Mouse (Mus musculus) heart, adult 8-10 months (tissue): ENCODE measurements around the gene Gm42906. TPM values are rescaled to one million over a fixed set of nuclear protein-coding genes. Genes with fewer than 3 reads are reported as not detected.

Experiments
- DNase-seq: peaks from one replicate; pipeline ENCODE4 v3.0.0; 2022; ENCODE audit warnings: low spot score
- total RNA-seq, 4 experiments: library from RNA; stranded (reverse); gene quantifications; 2 replicates each; pipeline ENCODE4 v1.2.4; 2022

Gm42906 gene
- total RNA-seq, 4 experiments from 2014 or later: 3.1 to 9.9 (median 9.5) TPM; not detected in 1

DNA sequence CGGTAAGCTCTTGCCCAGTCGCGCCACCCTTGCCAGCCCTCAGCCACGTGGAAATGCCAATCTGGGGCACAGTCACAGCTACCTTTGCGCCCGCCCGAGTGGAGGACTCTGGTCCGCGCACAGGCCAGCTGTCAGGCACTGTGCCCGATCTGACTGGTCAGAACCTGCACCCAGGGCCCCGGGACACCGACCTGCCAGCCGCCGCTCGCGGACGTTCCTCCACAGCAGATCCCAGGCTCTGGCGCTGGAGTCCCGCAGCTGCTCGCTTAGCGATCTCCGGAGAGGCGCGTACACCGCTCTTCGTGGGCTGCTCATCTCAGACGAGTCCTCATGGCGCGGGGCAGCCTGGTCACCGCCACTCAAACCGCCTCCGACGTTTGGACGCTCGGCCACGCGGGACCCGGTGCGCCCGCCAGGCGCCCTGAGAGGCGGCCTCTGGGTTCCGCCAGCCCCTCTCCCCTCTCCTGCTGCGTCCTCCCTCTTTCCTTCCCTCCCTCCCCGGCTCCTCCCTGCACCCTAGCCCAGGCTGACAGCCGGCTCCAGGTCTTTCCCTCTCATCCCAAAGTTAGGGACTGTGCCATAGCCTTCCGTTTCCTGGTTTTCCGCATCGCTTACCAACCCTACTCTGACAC is 194.4 kb downstream of the Gm42906 start, which contains the start of gene Stard13:
Gene Stard13 (minus strand): TSS at position 437 of the 632 bp plus-strand sequence.
- peak; percentile 23 for DNase-seq

DNA sequence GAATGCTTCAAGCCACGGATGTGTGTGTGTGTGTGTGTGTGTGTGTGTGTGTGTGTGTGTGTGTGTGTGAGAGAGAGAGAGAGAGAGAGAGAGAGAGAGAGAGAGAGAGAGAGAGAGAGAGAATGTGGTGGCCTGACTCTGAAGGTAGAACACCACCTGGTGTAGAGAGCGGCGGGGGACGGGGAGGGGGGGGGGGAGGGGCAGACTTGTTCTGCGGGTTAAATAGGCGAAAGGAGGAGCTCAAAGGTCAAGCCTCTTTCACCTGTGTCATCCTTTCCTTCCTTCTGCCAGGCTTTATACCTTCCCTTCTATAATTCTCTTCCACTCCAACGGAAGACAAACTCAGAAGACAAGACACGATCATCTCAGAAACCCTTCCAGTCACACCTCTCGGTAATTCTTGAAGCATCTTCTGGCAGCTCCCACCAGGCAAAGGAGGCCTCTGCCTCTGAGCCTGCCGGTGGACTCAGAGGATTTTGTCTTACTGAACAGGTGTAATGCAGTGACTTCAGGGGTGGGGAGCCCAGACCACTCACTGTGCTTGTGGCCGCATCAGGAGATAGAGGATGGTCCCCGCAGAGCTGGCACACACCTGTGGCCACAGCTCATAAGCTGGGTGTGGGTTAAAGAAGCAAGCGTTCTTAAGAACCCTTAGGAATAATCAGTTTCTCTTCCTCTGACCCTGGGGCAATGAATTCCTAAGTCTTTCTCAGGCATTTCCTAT is 195.2 kb downstream of the Gm42906 start:
- DNase-seq: no peak

DNA sequence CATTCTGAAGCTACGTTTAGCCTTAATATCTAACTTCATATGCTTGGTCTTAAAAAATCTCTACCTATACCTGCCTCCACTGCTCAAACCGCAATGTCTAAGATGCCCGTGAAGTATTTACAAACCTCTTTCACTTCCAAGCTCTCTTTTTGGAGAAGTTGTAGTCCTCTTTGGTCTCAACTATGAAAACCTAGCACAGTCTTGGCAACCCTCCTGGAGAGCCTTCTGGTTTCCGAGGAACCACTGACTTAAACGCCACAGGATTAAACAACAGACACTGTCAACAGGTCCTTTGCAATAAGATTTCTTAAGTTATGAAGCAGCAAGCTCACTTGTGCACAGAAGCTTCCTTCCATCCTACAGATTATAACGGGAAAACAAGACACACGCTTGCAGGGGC is 196.1 kb downstream of the Gm42906 start:
- DNase-seq: no peak

DNA sequence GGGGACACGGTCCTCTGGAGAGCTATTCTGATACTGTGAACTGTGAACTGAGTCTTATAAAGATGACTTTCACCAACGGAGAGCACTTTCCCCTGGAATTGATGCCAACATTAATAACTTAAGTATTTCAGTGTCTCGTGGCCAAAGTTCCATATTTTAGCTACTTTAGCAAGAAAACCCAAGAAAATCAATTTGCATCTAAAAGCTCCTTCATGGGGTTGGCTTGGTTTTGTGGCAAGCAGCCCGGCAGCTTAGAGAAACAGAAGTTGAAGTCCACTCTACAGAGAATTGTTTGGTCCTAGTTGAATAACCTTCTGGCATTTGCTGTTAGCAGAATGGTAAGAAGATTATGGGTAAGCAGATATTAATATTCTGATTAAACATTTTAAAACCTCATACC is 196.6 kb downstream of the Gm42906 start:
- no peak for DNase-seq

DNA sequence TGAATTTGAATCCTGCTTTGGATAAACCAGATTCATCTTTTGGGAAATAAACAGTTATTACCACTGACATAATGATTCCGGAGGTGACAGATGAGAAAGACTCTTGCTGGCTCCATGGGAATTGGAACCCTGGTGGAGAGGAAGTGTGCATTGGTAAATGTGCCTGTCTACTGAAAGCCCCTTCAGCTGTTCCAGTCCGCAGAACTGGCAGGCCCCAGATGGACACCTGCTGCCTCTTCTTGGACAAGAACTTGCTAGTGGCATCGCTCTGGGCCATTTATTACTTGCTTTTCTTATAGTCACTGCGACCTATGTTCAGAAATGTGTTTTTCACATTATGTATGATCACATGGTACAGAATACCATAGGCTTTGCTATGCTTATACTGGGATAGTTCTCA is 197.5 kb downstream of the Gm42906 start:
- no peak for DNase-seq

DNA sequence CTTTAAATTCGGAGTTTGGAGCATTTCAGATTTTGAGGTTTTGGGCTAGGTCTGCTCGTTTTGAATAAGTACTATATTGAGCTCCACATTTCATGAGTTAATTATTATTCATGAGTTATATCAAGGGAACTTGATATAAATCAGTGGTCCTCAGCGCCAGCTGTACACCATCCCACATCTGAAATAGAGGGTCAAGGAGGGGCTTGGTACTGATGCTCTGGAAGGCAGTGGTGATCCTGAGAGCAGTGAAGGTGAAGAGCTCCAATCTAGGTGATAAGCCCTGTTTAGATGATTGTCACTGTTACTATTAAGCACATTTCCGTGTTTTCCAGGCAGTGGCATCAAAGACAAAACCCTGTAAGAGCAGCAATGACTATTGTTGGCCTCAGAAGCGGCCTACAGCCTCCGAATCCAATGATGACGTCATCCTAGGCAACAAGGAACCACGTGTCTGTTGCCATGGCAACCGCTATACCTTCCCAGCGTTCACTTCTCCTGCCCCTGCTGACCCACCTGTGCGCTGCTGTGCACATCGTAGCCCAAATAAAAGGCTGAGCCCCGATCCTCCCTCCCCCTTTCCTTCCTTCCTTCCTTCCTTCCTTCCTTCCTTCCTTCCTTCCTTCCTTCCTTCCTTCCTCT is 199.5 kb downstream of the Gm42906 start:
- DNase-seq: no peak

DNA sequence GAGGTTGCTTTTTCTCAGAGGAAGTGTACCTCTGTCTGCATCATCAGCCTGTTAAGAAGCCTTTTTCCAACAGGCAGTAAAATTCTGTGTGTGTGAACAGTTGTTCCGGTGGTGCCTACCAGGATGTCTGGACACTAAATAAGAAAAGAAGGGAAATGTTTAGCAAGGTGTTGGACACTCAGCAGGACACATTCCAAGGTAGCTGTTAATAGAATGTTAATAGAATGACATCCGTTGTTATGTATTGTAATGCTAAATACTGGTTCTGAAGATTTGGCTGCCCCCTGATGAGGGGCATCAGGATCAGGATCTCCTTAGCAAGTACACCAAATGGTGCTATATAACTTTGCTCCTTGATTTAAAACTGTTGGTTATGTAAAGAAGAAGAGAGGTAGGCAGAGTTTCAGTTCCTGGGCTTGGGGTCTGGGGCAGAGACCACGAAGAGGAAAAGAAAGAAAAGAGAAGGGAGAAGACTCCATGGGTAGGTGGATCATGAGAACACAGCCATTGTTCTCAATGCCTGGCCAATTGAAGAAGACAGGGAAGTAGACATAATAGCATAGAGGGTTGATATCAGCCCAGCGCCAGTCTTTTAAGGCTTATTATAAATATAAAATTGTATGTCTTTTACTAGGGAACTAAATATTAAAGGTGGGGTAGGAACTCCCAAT is 204.1 kb downstream of the Gm42906 start:
- no peak for DNase-seq

DNA sequence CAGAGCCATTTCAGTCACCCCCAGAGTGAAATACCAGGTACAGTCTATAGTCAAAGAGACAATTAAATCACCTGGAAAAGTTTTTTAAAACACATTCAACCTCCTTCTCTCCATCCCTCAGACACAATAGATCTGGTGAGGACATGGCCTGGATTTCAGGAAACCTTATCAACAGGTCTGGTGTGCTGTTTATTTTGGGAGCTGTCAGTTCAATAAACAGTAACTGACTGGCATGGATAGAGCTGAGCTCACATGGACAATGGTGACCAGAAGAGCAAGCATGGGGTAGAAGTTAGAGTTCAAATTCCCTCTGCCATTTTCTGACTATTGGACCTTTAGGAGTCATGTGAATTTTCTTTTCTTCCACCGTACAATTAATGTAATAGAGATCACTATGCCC is 205.2 kb downstream of the Gm42906 start:
- DNase-seq: no peak

DNA sequence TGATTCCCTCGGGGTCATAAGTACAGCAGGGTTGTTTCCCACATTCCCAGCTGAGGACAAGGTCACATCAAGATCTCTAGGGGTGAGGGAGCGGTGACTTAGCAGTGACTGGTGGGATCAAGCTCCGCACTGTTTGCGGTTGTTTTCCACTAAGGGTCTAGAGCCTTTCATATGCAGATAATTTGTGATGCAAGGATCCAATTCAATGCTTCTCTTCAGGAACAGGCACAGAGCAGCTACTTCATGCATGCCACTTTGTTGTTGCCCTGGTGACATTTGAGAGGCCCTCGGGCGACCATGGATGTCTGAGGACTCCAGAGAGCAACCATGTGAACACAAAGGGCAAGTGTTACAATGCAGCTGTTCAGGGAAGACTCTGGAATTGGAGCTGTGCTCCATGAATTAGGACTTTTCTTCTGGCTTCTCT is 209.3 kb downstream of the Gm42906 start:
- no peak for DNase-seq

DNA sequence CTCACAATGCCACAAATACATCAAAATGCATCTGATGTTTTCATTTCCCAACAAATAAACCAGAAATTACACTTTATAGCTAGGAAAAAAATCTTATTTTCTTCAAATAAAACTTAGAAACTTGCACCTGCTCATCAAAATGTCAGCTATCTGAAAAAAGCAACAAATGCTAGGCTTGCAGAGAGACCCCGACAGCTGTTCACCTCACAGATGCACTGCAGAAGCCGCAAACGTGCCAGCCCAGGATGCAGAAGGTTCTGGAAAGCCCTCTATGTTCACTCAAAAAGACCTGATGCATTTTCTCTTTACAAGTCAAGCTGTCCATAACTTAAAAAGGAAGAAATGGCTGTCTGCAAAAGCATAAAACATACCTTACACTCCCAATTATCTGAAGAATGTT is 214.9 kb downstream of the Gm42906 start:
- no peak for DNase-seq

DNA sequence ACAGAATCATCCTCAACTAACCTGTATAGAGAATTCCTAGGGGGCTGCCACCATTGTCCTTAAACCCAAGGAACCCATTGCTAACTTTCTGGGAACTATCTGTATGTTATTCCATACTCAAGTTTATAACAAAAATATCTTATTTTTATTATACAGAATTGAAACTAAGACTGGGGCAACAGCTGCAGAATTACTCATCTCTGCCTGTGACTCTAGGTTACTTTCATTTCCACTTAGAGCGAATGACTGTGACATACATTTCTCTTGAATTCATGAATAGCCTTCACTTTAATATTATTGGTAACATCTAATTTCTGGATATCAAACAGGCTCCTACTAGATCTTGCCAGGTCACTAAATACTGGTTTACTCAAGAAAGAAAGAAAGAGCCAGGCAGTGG is 217.1 kb downstream of the Gm42906 start:
- no peak for DNase-seq

DNA sequence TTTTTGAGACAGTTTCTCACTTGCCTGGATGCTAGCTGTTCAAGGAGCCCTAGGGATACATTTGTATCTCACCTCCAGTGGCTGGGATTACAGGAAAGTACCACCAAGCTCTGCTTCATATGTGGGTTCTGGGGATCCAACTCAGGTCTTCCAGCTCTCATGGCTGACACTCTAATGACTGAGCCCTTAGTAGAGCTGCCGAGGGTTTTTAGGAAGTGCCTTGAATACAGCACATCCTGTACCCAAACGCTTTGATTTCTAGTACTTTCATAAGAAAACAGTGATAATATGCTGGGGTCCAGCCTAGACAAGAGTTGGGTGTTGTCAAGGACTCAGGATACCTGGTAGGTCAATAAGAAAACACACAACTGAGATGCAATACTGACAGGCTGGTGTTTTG is 217.9 kb downstream of the Gm42906 start:
- no peak for DNase-seq

DNA sequence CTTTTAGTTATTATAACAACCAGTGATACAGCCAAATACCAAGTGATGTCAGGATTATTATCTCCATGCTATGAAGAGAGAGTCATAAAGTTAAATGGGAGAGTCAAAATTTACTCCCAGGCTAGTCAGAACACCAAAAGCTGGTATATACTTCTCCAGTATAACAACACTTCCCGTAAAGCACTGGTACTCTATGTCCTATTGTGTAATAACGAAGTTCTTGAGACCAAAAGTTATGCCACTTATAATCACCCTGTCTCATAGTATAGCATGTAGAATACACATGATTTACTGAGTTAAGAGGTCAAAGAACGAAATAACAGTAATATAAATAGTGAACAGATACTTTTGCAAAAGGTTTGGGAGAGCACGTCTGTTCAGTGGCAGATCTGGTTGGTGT is 222.9 kb downstream of the Gm42906 start:
- DNase-seq: no peak

DNA sequence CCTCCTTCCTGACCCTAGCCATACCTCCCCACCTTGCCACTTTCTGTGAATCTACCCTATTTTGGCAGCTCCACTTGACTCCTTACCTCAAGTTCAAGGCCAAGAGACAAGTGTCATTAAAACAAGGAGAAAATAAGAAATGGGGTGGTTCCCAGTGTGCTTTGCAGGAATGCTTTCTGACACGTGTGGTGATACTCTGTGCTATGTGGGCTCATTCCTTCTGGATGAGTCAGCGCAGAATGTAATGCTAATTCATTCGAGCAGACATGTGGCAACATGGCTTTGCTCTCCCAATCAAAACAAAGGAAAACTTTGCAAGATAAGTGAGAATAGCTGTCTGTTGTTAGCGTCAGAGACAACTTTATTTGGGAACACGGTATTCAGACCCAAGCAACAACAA is 225.0 kb downstream of the Gm42906 start:
- DNase-seq: no peak

DNA sequence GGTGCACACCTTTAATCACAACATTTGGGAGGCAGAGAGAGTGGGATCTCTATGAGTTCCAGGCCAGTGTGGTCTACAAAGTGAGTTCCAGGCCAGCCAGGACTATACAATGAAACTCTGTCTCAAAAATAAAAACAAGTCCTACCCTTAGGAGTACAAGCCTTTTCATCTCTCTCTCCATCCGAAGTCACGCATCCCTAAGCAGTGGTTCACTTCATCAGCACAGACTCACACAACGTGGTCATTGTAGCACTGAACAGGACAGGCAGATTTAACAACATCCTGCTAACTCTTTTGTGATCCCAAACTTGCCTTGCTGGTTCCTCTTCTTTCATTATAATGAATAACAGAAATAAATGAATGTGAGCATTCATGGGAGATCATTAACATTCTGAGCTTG is 226.7 kb downstream of the Gm42906 start:
- no peak for DNase-seq

DNA sequence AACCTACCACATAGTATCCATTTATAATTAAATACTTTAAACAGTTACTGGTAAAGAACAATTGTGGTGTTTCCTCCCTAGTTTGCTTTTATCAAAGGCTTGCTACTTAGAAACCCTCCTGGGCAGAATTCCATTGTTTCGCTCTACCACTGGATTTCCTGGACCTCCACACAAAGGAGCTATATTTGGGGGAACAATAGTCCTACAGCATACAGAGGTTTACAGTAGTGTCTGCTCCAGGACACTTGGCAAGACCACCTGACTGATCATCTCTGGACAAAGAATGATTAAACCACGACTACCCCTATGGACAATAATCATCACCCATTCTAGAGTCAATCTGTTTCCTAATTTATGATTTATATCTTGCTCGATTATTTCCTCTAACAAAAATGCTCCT is 228.7 kb downstream of the Gm42906 start:
- no peak for DNase-seq

DNA sequence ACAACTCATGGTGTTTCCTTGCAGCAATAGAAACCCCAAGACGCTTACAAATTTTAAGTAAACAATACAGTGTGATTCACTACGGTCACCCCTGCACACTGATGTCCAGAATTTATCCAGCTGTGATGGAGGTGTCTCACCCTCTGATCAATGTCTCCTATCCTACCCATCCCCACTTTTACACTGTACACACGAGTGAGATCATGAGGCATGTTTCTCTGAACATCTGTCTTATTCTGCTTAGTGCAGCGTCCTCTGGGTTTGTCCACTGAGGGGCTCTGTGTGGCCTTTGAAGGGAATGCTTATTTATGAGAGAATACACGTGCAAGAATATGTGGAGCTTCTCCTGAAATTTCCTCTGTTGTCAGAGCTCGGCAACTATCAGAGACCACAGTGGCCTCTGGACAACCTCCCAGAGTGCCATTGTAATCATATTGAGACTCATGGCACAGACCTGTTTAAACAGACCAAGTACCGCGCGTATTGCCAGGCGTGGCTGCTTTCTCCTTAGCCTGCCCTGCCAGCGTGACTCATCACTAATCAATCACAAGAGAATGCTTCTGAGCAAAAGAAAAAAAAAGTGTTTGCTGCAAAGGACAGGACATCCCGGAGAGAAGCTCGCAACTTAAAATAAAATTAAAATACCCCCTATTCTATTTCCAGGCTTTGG is 231.2 kb downstream of the Gm42906 start:
- no peak for DNase-seq

DNA sequence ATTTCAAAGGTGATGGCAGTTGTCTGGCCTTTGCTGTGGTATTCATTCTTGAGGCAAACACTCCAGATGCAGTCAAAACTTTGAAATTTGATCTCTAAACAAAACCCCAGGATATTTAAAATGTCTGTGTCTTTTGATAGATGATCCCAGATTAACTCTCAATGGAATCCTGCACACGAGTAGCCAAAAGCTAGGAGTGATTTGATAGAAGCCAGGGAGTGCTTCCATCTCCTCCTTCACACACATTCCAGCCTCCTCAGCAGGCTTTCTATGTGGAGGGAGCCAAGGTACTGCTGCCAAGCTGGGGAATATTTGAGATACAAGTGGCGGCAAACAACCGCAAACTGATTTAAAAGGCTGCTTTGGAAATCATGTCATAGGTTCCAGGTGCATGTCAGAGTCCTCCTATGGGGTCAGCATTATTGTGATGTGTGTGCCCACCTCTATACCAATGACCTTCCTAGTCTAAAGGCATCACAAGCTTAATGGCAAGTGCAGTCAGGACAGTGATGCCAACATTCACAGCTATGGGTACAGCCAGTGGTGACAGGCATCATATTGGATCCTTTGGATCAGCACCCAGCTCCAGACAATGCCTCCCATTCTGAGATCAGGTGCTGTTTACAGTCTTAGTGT is 234.0 kb downstream of the Gm42906 start:
- DNase-seq: no peak

DNA sequence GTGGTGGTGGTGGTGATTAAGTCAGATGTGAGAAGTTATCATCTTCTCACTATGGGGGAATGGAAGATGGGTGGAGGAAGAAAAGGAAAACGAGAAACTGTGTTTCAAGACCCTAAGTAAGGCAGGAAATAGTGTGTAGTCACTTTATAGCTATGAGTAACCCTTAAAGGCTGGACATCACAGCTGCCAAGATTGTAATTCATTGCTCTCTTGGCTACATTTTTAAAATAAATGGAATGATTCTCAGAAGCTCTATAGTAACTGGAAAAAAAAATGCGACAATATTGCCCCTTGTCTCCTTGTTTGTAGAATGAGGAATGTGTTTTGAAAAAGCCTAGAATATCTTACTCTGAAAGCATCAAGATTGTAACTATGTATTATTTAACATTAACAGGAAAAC is 235.7 kb downstream of the Gm42906 start:
- no peak for DNase-seq

DNA sequence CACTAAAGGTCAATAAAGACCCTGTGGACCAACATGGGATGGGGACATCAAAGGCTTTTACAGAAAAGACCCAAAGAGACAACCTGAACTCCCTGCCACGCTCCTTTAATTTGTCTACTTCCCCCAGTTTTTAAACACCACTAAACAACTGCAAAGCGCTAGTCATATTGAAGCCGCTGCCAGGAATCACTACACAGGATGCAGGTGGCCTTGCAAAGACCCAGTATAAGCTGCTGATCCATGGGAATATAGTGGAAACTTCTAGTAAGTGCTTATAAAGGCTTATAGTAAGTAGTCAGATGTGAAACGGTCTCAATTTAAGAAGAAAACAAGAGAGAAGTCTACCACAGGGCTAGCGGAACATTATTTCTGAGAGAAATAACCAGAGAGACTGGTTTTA is 237.2 kb downstream of the Gm42906 start:
- no peak for DNase-seq

DNA sequence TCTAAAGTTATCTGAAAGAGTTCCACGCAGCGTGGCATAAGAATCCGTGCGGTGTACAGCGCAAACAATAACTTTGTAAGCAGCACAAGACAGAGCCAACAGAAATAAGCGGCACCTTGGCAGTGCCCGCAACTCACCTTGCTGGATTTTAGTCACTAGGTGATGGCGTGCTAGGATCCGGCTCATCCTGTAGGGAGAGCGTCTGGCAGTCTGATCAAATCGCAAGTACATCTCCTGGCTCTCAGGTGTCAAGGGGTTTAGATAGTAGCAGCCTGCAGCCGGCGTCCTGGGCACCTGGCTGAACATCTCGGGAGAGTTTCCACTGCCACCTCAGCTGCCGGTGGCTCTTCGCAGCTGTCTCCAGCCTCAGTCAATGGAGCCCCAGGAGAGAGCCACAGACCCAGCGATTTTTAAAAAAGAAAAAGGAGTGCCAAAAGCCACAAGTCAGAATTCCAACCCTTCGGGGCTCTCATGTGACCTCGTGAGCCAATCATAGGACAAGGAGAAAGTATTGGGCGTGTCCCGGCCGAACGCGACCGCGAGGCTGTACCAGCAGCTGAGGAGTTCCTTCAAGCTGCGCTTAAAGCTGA is 238.1 kb downstream of the Gm42906 start:
- DNase-seq: peak; percentile 89
